Mouse (Mus musculus): ENCODE data around the gene Gnaz.
"Not testable (repeated sequence)": the region's sequence is repeated elsewhere in the genome, so short reads cannot be mapped to it uniquely, and the experiment has no call there.

Gnaz gene

GRCm38 (mm10) chr10:75030234-75030633, 63.3 kb downstream of the Gnaz start:
- no peak for DNase-seq (ENCODE audit: low read depth, low spot score)

GRCm38 (mm10) chr10:75031345-75032114, 64.6 kb downstream of the Gnaz start:
- no peak for DNase-seq (ENCODE audit: low read depth, low spot score)

- DNase-seq (ENCODE audit: low read depth, low spot score), result peak; percentile 68
Measured at GRCm38 (mm10) chr10:75032395-75032794, 65.4 kb downstream of the Gnaz start, which contains the start of gene Rsph14. TSS of gene Rsph14 (minus strand) at chr10:75032586.

DNA sequence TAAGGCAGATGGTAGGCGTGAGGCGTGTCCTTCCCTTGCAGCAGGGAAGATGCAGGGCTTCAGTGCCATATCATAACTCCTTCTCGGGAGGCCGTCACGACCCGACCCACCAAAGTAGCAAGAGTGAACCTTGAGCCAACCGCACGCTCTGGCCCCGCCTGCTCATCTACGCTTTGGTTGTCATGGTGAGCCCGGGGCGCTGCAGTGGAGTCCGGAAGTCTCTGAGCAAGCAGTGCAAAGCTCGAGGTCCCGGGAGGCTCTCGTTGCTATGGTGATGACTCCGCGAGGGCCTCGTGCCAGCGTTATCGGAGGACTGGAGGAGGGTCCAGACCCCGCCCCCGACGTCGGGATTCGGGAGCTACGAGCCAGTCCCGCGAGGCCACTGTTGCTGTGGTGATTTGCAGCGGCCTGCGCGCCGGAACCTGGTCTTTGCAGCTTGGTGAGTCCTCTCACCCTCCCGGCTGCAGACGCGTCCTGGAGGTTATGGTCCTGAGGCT, 70.0 kb downstream of the Gnaz start, which contains the start of gene Rab36:
Gene Rab36 (plus strand): TSS at position 176 of the 497 bp plus-strand sequence.
- peak; percentile 80 for DNase-seq (ENCODE audit: low read depth, low spot score)

- DNase-seq (ENCODE audit: low read depth, low spot score), result not testable (repeated sequence)
Measured at GRCm38 (mm10) chr10:75042060-75042459, 75.1 kb downstream of the Gnaz start.

GRCm38 (mm10) chr10:75044459-75044858, 77.5 kb downstream of the Gnaz start:
- no peak for DNase-seq (ENCODE audit: low read depth, low spot score)

- no peak for DNase-seq (ENCODE audit: low read depth, low spot score)
Measured at GRCm38 (mm10) chr10:75045831-75046230, 78.9 kb downstream of the Gnaz start.

DNA sequence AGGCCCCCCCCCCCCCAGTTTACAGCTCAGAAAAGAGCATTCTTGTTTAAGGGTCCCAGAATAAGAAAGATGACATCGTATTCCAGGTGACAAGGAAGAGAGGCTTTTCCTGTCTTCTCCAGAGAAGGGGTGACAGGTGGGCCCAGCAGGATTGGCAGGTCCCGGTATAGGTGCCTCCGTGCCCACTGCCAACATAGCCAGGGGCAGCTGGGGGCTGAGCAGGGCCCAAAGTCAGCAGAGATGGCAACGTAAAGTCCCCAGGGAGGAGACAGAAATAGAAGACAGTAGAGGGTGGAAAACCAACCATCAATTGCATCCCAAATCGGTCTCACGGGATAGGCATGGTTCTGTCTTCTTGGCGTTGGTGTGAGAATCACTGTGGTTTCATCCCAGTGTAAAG, 81.7 kb downstream of the Gnaz start:
- no peak for DNase-seq (ENCODE audit: low read depth, low spot score)

DNA sequence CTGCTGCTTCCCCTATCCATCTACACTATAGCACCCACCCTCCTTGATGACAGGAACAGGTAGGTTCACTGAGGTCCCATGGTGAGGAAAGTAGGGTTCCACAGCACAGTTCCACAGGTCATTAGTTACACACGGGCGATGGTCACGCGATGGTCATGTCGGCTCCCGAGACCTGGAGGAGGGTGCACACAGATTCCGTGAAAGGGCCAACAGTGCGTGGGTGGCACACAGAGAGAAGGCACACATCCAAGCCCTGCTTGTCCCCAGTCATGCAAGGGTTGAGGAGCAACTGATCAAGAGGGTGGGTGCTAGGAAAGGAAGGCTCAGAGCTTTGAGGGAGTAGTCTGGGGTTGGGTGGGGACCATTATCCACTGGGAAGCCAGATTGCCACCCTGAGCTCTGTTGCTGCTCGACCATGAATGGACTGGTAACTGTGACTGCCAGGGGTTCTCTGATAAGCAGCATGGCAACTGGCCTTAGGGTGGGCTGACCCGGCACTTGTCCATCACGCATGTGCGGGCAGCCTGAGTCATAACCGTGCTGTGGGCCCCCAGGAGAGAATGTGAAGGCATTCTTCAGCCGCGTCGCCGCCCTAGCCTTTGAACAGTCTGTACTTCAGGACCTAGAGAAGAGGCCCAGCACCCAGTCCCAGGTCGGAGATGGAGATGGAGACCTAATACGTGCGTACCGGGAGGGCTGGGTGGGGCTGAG, 84.5 kb downstream of the Gnaz start:
- no peak for DNase-seq (ENCODE audit: low read depth, low spot score)

DNA sequence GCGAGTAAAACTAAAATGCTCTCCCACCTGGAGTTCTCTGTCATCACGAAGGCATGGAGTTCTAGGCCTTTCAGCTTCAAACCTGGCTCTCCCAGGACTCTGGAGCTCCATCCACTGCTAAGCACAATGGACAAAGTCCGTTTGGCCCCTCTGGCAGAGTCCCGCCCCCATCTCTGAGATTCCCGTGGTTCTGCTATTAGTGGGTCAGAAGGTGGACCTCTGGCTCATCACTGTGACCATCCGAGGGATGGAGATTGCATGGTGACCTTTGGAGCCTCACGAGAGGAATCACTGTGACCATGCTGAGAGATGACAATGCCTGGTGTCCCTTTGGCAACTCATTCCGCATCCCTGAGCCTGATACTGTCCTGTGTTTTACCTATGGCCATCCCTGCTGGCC, 85.9 kb downstream of the Gnaz start:
- no peak for DNase-seq (ENCODE audit: low read depth, low spot score)

- DNase-seq (ENCODE audit: low read depth, low spot score), result no peak
Measured at GRCm38 (mm10) chr10:75053655-75054054, 86.7 kb downstream of the Gnaz start.

GRCm38 (mm10) chr10:75054125-75054524, 87.1 kb downstream of the Gnaz start:
- DNase-seq (ENCODE audit: low read depth, low spot score), result no peak

- no peak for DNase-seq (ENCODE audit: low read depth, low spot score)
Measured at GRCm38 (mm10) chr10:75055672-75056071, 88.7 kb downstream of the Gnaz start.

- no peak for DNase-seq (ENCODE audit: low read depth, low spot score)
Measured at GRCm38 (mm10) chr10:75056255-75056654, 89.3 kb downstream of the Gnaz start.

- no peak for DNase-seq (ENCODE audit: low read depth, low spot score)
Measured at GRCm38 (mm10) chr10:75058336-75058735, 91.4 kb downstream of the Gnaz start.

GRCm38 (mm10) chr10:75058761-75059395, 91.9 kb downstream of the Gnaz start:
- DNase-seq (ENCODE audit: low read depth, low spot score), result no peak

DNA sequence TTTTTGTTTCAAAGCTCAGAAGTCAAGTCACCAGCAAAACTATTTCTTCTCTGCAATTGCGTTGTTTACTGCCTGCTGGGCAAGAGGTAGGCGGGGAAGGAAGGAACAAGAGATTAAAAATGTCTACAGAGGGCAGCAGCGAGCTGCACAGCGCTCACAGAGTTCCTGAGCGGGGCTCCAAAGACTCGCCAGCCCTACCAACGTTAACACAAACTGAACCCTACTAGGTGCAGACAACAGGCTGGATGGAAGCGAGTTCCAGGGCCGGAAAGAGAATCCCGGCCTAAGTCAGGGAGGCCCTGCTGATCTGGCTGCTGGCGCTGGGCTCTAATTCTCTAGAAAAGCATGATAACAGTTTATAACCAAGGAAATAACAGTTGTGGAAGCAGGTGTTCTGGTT, 92.4 kb downstream of the Gnaz start:
- DNase-seq (ENCODE audit: low read depth, low spot score), result peak; percentile 55

DNA sequence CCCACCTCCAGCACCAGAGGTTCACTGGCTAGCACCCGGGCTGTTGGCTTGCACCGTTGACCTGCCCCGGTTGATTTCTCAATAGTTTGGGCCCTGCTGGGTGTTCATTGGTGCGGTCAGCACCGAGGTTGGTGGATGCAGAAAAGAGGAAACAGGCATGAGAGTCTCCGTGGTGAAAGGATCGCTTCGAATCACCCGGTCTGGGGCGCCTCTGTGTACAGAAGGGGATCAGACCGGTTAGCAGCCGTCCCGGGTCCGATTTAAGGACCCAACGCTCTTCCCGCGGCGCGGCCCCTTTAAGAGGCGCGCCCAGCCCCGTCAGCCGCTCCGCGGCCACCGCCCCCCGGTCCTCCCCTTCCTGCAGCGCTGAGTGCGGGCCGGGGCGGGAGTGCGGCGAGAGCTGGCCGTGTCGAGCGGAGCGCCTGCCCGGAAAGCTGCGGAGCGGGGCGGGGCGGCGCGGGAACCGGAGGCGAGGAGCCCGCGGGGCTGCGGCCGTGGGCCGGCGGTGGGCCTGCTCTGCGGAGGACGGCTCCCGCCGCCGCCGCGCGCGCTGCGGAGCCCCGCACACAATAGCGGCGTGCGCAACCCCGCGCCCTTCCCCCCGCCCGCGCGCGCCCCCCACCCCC, 93.4 kb downstream of the Gnaz start, which contains the start of gene Bcr:
Gene Bcr (plus strand): TSS at position 376 of the 626 bp plus-strand sequence.
- peak; percentile 51 for DNase-seq (ENCODE audit: low read depth, low spot score)

DNA sequence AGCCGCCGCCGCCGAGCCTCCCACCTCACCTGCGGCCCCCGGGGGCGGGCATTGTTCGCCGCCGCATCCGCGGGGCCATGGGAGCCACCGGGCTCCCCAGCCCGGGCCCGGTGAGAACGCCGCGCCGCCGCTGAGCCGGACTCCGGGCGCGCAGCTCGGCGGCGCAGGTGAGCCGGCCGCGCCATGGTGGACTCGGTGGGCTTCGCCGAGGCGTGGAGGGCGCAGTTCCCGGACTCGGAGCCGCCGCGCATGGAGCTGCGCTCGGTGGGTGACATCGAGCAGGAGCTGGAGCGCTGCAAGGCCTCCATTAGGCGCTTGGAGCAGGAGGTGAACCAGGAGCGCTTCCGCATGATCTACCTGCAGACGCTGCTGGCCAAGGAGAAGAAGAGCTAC, 93.9 kb downstream of the Gnaz start:
- no peak for DNase-seq (ENCODE audit: low read depth, low spot score)

- DNase-seq (ENCODE audit: low read depth, low spot score), result no peak
Measured at GRCm38 (mm10) chr10:75061341-75062188, 94.6 kb downstream of the Gnaz start.

DNA sequence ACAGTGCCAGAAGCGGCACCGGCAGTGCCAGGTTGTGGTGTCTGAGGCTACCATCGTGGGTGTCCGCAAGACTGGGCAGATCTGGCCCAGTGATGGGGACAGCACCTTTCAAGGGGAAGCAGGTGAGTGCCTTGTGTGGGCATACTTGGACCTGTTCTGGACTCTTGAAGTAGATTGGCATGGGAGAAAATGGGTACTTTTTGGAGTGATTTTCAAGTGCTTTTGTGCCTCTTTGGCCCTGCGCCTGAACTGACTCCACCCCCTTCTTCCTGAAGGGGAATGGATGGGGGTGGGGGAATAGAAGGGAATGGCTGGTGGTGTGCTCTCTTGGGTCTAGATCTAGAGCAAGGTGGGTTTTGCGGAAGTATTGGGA, 95.2 kb downstream of the Gnaz start:
- no peak for DNase-seq (ENCODE audit: low read depth, low spot score)
